Mouse (Mus musculus) T-helper 17 cell (primary cell): ENCODE measurements around the gene Tspyl3.
"Not testable (repeated sequence)": the region's sequence is repeated elsewhere in the genome, so short reads cannot be mapped to it uniquely, and the experiment has no call there.

Source experiments
- in situ Hi-C, 2 experiments: fragments of 300-600 bp; cut with MboI, MseI; formaldehyde crosslinking; loops; 1 replicate in 1 of 2; 2 replicates in 1 of 2; pipeline ENCODE4 v1.15.1; 2025; ENCODE audit warnings: high pct_unique_total_duplicates in 2 of 2

The Tspyl3 gene

DNA sequence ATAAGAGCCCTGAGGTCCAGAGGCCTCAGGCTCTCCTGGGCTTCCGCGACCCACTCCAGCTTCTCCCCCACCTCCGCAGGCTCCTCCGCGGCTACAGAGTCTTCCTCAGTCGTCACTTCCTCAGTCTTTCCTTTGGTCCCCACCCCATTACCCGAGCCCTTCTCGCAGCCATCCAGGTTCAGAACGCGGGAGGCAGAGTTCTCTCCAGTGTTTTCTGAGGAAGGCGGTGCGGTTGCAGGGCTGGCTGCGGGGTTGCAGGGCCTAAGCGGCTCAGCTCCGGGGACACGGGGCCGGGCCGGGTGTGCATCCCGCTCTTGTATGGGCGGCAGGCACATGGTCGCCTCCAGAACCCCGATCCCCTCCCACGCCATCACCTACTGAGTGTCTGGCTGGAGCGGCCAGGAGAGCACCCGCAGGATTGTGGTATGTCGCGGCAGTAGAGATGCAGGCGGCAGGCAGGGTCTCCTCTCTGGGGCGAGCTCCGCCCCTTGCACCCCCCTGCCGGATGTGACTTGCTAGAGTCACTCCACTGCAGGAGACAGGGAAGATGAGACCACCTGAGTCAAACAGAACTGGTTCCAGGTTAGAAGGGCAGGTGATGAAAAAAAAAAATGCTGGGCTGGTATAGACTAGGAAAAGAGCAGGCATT lies at the start of gene Tspyl3:
Gene Tspyl3 (minus strand): TSS at position 496 of the 649 bp plus-strand sequence.
- in situ Hi-C loops: no loop called here

DNA sequence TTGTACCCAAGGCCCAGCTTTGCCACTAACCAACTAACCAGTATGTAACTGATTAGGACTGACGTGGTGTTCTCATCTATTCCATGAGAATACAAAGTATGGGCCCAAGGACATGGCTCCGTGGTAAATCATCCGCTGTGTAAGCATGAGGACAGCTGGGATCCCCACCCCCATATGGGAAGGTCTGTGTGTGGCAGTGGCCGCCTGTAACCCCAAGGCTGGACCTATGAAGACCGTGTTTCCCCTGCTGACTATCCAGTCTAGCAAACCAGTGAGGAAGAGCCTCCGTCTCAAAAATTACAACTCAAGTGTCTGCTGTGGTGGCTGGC lies 49.6 kb upstream of the Tspyl3 start:
- in situ Hi-C loops: loop anchor here in 1 of 2 experiments (25.0 kb wide), 1 partner anchor 1163 kb away; the partner anchor contains the start of gene Srxn1

DNA sequence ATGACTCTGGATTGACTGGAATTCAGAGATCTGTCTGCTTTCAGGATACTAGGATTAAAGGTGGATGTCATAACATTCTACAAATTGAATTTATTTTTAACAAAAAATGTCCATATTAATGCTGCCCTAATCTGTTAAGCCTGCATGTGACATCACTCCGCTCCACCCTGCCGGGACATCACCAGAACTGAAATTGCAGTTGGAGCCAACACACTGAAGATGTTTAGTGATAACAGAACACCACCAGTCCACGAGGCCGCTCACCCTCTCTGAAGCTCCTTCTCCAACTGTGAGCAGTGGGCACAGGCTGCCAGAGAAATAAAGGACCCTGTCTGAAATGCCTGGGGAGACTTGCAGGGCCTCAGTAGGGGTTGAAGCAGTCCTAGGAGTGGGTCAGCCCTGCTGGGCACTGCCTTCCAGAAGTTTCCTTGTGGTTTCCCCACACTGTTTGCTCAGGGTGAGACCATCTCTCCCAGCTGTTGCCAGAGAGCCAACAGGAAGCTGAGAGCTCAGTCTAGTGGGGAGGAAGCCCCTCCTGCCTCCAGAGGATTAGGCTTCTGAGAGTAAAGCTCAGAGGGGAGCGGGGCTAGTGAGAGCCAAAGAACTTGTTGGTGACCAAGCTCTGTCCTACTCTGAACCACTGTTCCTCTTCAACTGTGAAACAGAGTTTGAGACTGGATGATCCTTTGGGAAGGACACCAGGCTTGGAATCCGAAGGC lies 49.1 kb upstream of the Tspyl3 start:
- in situ Hi-C loops: not testable (repeated sequence)

DNA sequence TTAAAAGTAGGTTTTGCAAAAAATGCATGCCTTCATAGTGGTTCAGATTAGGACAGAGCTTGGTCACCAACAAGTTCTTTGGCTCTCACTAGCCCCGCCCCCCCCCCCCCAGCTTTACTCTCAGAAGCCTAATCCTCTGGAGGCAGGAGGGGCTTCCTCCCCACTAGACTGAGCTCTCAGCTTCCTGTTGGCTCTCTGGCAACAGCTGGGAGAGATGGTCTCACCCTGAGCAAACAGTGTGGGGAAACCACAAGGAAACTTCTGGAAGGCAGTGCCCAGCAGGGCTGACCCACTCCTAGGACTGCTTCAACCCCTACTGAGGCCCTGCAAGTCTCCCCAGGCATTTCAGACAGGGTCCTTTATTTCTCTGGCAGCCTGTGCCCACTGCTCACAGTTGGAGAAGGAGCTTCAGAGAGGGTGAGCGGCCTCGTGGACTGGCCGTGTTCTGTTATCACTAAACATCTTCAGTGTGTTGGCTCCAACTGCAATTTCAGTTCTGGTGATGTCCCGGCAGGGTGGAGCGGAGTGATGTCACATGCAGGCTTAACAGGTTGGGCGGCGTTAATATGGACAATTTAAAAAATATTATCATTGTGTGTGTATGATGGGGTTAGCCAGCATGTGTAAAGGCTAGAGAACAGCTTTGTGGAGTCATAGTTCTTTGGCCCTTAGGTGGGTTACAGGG lies 45.1 kb upstream of the Tspyl3 start:
- in situ Hi-C loops: not testable (repeated sequence)

- in situ Hi-C loops: no loop called here
Measured at GRCm38 (mm10) chr2:153267331-153267730, 42.1 kb upstream of the Tspyl3 start.

DNA sequence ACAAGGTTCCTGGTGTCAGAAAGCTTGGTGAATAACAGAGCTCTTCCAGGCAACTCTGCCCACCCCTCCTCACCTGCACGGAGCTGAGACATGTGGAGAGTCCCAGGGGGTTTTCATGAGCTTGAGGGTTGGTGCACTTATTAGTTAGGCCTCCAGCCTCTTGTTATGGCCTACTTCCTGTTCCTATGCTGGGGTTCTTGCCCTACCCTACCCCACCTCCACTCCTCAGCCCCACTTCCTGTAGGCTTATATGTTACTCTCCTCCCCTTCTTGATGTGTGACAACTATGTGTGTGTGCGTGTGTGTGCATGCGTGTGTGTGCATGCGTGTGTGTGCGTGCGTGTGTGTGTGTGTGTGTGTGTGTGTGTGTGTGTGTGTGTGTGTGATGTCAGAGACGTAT lies 37.8 kb upstream of the Tspyl3 start:
- in situ Hi-C loops: no loop called here

DNA sequence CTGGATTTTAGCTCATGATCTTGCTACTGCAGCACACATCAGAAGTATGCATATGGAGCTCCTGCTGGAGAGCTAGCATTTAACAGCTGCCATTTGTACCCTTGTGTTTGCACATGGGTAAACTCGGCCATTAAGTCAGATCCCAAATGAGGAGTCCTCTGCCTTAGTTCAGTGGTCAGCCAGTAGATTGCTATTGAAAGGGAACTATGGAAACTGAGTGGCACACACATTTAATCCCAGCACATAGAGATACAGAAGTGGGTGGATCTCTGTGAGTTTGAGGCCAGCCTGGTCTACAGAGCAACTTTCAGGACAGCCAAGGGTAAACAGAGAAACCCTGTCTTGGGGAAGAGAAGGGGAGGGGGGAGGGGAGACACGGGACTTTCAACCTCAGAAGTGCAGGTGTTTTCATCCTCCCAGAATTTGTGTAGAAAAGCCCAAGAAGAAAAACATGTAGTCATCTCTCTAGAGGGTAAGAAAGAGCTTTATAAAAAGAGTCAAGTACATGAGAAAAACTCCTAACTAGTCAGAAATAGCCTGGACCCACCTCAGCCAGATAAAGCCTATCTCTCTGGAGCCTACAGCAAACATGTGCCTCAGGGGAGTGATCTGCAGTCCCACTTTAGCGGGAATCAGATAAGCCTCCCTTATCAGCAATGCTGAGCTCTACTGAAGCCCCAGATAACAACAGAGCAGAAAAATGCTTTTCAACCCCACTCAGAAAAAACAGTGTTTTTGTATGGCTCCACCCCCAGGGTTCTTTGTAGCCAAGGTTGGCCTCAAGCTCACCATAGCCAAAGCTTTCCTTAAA lies 34.8 kb upstream of the Tspyl3 start:
- in situ Hi-C loops: no loop called here

- in situ Hi-C loops: no loop called here
Measured at GRCm38 (mm10) chr2:153259030-153259863, 34.0 kb upstream of the Tspyl3 start.

DNA sequence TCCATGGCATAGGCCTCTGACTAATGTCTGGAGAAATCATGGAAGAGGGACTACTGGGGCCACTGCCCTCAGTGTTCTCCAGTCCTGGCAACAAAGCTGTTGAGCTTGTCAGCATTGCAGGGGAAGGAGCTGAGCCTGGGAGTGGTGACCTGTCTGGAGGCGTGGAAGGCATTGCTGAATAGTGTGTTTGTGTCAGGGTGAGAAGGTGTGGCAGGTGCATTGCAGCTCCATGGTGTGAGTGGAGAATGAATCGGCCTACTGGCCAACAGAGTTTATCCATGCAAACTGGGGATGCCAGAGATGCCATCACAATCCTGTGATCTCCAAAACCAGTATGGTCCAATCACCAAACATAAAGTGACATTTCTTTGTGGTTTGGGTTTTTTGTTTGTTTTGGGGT lies 31.4 kb upstream of the Tspyl3 start:
- in situ Hi-C loops: no loop called here

GRCm38 (mm10) chr2:153249751-153250150 lies 24.5 kb upstream of the Tspyl3 start:
- in situ Hi-C loops: no loop called here

DNA sequence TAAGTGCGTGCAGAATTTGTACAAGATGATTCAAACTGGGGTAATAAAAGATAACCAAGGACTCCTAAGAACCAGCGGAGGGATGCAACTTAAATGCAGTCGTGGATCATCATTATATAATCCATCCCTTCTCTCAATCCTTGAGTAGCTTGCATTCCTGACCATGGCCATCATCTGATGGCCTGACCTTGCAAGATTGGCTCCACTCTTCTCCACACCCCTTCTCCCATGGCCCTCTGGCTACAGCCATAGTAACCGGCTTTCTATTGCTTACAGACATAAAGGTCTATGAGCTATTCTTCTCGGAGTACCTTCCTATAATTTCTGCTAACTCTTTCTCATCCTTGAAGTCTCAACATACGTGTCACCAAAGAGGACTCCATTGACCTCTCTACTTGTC lies 16.9 kb upstream of the Tspyl3 start:
- in situ Hi-C loops: no loop called here

- in situ Hi-C loops: no loop called here
Measured at GRCm38 (mm10) chr2:153241250-153242014, 16.2 kb upstream of the Tspyl3 start, which contains the start of the genes Plagl2 and Pofut1. Plagl2 (minus strand) TSS chr2:153241426. Pofut1 (plus strand) TSS chr2:153241533.

DNA sequence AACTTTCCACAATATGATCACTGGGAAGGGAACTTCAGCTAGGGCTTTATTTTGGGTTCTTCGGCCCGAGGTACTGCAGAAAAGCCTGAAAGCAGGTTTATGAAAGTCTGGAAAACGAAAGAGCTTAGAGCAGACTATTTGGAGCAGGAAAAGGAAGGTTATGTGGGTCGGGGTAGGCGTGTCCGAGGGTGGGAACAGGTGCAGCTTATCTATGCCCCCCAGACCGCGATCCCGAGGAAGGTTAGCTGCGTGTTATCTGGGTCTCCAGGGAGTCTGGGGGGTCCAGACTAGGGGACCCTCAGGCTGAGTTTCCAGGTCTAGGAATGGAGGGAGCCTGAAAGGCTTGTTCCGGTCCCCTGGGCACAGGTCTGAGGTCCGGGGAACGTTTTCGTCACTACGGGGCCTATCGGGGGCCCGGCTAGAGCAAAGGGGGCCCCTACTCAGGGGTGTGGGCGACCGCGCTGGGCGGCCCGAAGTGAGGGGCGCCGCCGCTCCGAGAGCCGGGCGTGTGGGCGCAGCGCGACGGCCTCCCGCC lies 15.5 kb upstream of the Tspyl3 start:
- in situ Hi-C loops: no loop called here

DNA sequence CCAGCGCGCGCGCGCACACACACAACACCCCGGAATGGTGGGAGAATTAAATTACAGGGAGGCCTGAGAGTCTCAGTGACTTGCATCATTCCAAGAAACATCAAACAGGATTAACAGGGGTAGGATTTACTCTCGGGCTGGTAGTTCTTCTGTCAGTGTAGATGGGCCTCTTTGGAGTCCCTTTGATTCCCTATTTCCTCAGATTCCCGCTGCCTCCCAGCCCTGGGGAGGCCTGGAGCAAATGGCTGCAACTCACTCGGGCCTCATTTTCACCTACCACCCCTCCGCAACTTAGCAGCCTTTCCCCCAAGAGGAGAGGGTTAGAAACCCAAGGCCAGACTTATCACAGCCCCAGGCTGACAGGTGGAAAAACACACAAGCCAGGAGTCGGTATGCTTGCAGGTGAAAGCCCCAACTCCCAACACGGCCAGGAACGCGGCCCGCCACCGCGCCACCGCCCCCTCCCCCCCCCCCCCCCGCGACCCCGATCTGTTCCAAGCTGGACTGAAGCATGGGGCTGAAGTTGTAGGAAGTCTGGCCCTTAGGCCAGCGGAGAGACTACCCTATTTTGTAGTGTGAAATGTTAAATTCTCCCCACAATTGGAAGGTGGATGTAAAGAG lies 14.7 kb upstream of the Tspyl3 start:
- in situ Hi-C loops: loop anchor here in 1 of 2 experiments (10.0 kb wide), 1 partner anchor 105 kb away; the partner anchor contains the start of gene Asxl1

GRCm38 (mm10) chr2:153239021-153239859 lies 14.0 kb upstream of the Tspyl3 start:
- in situ Hi-C loops: loop anchor here in 1 of 2 experiments (10.0 kb wide), 1 partner anchor 106 kb away; the partner anchor contains the start of gene Asxl1

DNA sequence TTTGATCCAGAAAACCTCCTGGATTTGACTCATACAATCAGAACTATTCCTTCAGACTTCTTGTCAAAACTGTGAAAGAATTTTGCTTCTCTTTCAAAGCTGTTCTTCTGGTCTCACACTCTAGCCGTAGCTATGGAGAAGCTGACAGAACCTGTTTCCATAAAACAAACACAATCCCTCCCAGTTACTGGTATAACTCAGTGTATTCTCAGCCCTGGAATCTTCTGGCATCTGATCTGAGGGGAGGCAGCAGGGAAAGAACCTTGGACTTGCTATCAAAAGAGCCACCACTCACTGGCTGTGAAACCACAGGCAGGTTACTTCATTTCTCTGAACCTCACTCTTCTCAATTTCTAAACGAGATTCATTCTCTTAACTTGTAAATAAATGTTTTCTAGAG lies 13.2 kb upstream of the Tspyl3 start:
- in situ Hi-C loops: loop anchor here in 1 of 2 experiments (10.0 kb wide), 1 partner anchor 106 kb away; the partner anchor contains the start of gene Asxl1

GRCm38 (mm10) chr2:153237891-153238290 lies 12.7 kb upstream of the Tspyl3 start:
- in situ Hi-C loops: loop anchor here in 1 of 2 experiments (10.0 kb wide), 1 partner anchor 107 kb away; the partner anchor contains the start of gene Asxl1

- in situ Hi-C loops: loop anchor here in 1 of 2 experiments (10.0 kb wide), 1 partner anchor 108 kb away; the partner anchor contains the start of gene Asxl1
Measured at GRCm38 (mm10) chr2:153237193-153237592, 12.0 kb upstream of the Tspyl3 start.
